Mouse (Mus musculus): ENCODE data around the gene Elovl1. TPM values are rescaled to one million over a fixed set of nuclear protein-coding genes. Genes with fewer than 3 reads are reported as not detected.

Elovl1 gene
- total RNA-seq, 1 experiment from 2014 or later = 128 TPM

- no peak for DNase-seq
Observed at GRCm38 (mm10) chr4:118429215-118429895, 1.5 kb downstream of the Elovl1 start.

- no peak for DNase-seq
Observed at GRCm38 (mm10) chr4:118432332-118432731, 4.4 kb downstream of the Elovl1 start.

- DNase-seq = peak; percentile 85
Observed at GRCm38 (mm10) chr4:118436820-118437603, 9.1 kb downstream of the Elovl1 start, which contains the start of gene Cdc20. TSS of gene Cdc20 (minus strand) at chr4:118437352.

- DNase-seq = no peak
Observed at GRCm38 (mm10) chr4:118437829-118438253, 9.9 kb downstream of the Elovl1 start.

GRCm38 (mm10) chr4:118445088-118445487 is 17.2 kb downstream of the Elovl1 start:
- DNase-seq = no peak

GRCm38 (mm10) chr4:118445781-118446414 is 18.0 kb downstream of the Elovl1 start:
- peak; percentile 39 for DNase-seq

GRCm38 (mm10) chr4:118446415-118447153 is 18.7 kb downstream of the Elovl1 start:
- DNase-seq = no peak

GRCm38 (mm10) chr4:118457345-118457975 is 29.6 kb downstream of the Elovl1 start, which contains the start of gene Mpl:
TSS of gene Mpl (minus strand) at chr4:118457513.
- DNase-seq = no peak

- DNase-seq = no peak
Observed at GRCm38 (mm10) chr4:118464956-118465355, 37.1 kb downstream of the Elovl1 start.

- no peak for DNase-seq
Observed at GRCm38 (mm10) chr4:118465697-118466163, 37.8 kb downstream of the Elovl1 start.

GRCm38 (mm10) chr4:118471281-118471680 is 43.4 kb downstream of the Elovl1 start:
- DNase-seq = no peak

GRCm38 (mm10) chr4:118472687-118473086 is 44.8 kb downstream of the Elovl1 start:
- DNase-seq = no peak

- no peak for DNase-seq
Observed at GRCm38 (mm10) chr4:118476773-118477530, 49.1 kb downstream of the Elovl1 start.

Other genes starting within 250 kb of the Elovl1 start
- gene Kdm4a, start 248.1 kb upstream of the Elovl1 start, total RNA-seq (2021) = 47.8 and 57.9 TPM in 2 replicates
- 55.0 and 60.3 TPM in 2 replicates for gene Ptprf, start 136.7 kb upstream of the Elovl1 start, total RNA-seq (2021)
- 33.0 and 34.4 TPM in 2 replicates for gene Szt2, start 18.8 kb upstream of the Elovl1 start, total RNA-seq (2021)
- 67.9 and 85.3 TPM in 2 replicates for gene Med8, start 18.8 kb upstream of the Elovl1 start, total RNA-seq (2021)
- 10.8 and 14.9 TPM in 2 replicates for gene Cdc20, start 9.3 kb downstream of the Elovl1 start, total RNA-seq (2021)
- gene Mpl, start 29.4 kb downstream of the Elovl1 start, total RNA-seq (2021) = not detected in 2 replicates
- 36.3 and 44.4 TPM in 2 replicates for gene Tie1, start 62.0 kb downstream of the Elovl1 start, total RNA-seq (2021)
- gene 2610528J11Rik, start 98.9 kb downstream of the Elovl1 start, total RNA-seq (2021) = not detected in 2 replicates
- not detected in 2 replicates for gene Tmem125, start 116.0 kb downstream of the Elovl1 start, total RNA-seq (2021)
- gene Cfap57, start 192.7 kb downstream of the Elovl1 start, total RNA-seq (2021) = not detected in 2 replicates
- 67.7 and 74.7 TPM in 2 replicates for gene Ebna1bp2, start 192.7 kb downstream of the Elovl1 start, total RNA-seq (2021)
- gene Olfr62, start 230.9 kb downstream of the Elovl1 start, total RNA-seq (2021) = not detected in 2 replicates

Measured in adrenal gland, postnatal 25 days (tissue).